Mouse (Mus musculus) limb, embryonic 15.5 days (tissue): ENCODE results near the gene Tlnrd1. TPM values are rescaled to one million over a fixed set of nuclear protein-coding genes. Genes with fewer than 3 reads are reported as not detected.

Experiments
- polyA plus RNA-seq: library from polyadenylated mRNA; unstranded; fragments of >200 nt; fragmentation: Nextera tagmentation; extraction: Ambion mirVana; gene quantifications from 2 replicates; pipeline ENCODE4 v1.2.1, GENCODE M21; 2015

Gene Tlnrd1
- polyA plus RNA-seq, 1 experiment from 2014 or later = 9.7 TPM

Other genes starting within 250 kb of the Tlnrd1 start
- 7.8 and 8.4 TPM in 2 replicates for gene Il16, start 138.6 kb downstream of the Tlnrd1 start, polyA plus RNA-seq
- gene Cfap161, start 89.4 kb downstream of the Tlnrd1 start, polyA plus RNA-seq = 0.18 TPM in 1 of 2 replicates, not detected in the other
- 84.9 and 90.8 TPM in 2 replicates for gene Mesd, start 161 bp upstream of the Tlnrd1 start, polyA plus RNA-seq
- gene Cemip, start 202.2 kb upstream of the Tlnrd1 start, polyA plus RNA-seq = 0.31 and 0.45 TPM in 2 replicates